Mouse (Mus musculus) cerebellum, postnatal 10 days (tissue): ENCODE results near the gene Edn1.

Experiments
- DNase-seq, 2 experiments: peaks; one replicate each; pipeline ENCODE4 v3.0.0; 2021; ENCODE audit warnings: mixed read lengths in 2 of 2

Edn1 gene

GRCm38 (mm10) chr13:42328576-42328975, 27.3 kb downstream of the Edn1 start:
- DNase-seq: no peak

- DNase-seq: no peak
Measured at GRCm38 (mm10) chr13:42331104-42331503, 29.8 kb downstream of the Edn1 start.

- DNase-seq: no peak
Measured at GRCm38 (mm10) chr13:42334981-42335380, 33.7 kb downstream of the Edn1 start.

DNA sequence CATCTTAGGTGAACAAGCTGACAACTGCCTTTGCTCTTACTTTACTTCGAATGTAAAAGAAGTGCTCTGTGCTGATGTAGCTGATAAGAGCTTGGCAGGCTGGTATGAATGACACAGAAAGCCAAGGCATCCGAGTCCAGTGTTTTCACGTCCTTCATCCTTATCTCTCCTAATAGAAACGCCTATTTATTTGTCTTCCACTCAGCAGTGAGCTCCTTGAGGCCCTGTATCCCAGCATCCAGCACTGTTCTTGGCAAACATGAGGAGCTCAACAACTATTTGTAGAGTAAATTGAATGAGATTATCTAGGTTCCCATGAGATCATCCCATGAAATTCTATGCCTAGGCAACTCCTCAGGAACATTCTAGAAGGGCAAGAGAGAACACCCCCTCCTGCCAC, 35.1 kb downstream of the Edn1 start:
- DNase-seq: no peak

GRCm38 (mm10) chr13:42337072-42337471, 35.8 kb downstream of the Edn1 start:
- DNase-seq: no peak

GRCm38 (mm10) chr13:42339466-42339865, 38.2 kb downstream of the Edn1 start:
- no peak for DNase-seq

GRCm38 (mm10) chr13:42341871-42342532, 40.7 kb downstream of the Edn1 start:
- no peak for DNase-seq

DNA sequence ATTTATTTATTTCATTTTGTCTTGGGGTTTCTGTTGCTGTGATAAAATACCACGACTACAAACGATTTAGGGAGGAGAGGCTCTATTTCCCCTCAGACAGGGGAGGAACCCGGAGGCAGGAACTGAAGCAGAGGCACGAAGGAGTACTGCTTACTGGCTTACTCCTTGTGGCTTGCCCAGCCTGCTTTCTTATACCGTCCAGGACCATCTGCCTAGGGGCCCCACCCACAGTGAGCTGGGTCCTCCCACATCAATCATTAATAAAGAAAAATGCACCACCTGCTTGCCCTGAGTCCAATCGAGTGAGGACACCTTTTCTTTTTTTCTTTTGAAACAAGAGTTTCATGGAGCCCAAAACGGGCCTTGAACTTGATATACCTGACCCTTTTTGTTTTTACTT, 44.2 kb downstream of the Edn1 start:
- no peak for DNase-seq

DNA sequence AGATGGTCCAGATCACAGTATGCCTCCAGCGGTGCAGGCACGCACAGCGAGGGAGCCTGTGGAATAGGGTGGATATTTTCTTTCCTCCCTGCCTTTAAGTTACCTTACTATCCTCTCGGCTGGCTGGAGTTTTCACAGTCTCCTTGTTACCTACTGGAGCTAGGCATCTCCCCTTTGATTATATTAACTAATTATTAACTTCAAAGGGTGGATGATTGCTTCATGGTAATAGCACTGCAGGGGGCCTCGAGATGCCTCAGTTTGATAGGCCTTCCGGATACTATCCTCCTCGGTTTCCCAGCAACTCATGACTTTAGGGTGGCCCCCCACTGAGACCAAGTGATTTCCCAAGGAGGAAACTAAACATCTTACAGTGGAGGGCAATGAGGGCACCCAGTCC, 45.1 kb downstream of the Edn1 start:
- DNase-seq: peak in 1 of 2 experiments; percentile 1

GRCm38 (mm10) chr13:42351675-42352074, 50.4 kb downstream of the Edn1 start:
- DNase-seq: no peak
